Mouse (Mus musculus) brain, adult 2 months (tissue): Measurements from ENCODE around the gene Becn1.

ENCODE experiments used
- DNase-seq: peaks from one replicate; pipeline ENCODE4 v3.0.0; 2011; ENCODE audit warnings: low read depth, low spot score

The Becn1 gene

GRCm38 (mm10) chr11:101245071-101245470 lies 57.0 kb downstream of the Becn1 start:
- DNase-seq: no peak

- peak; percentile 79 for DNase-seq
These were observed 63.9 kb downstream of the Becn1 start for GRCm38 (mm10) chr11:101238071-101238647.

- DNase-seq: no peak
These were observed 65.3 kb downstream of the Becn1 start for GRCm38 (mm10) chr11:101236782-101237181.
